26 mouse cellular contexts compared by ENCODE assay signal in genomic region chr7:65522490-65522889, GRCm38 (mm10). TPM values are rescaled to one million over a fixed set of nuclear protein-coding genes. Genes with fewer than 3 reads are reported as not detected.
DNase-seq lines count a peak whose midpoint lies in the region; ATAC-seq and TF ChIP-seq lines count a peak whose summit lies in the region.
"Had no signal": no experiment of that assay in that cellular context is flagged by ENCODE, and none has a peak within 500 bp of the region (broad histone marks: within the 10 kb centered on the region; RNA-seq: fewer than 3 reads in every experiment).

No protein-coding gene starts in this region.

- H3K4me1 ChIP-seq in hindbrain, postnatal 0 days (ENCODE audit: insufficient read depth, low read length) = no peaks in the 10 kb centered on the region; the same call in 1 of the 2 replicates
- H3K4me1 ChIP-seq in hindbrain, embryonic 10.5 days (replicated peaks) = peaks cover 7% of the 10 kb centered on the region; the same call in 1 of the 2 replicates
- no peaks in the 10 kb centered on the region for H3K4me1 ChIP-seq in liver, embryonic 11.5 days (replicated peaks; ENCODE audit: control insufficient read depth, insufficient read depth, low read length)
- 0 out of 2 replicates have a peak, but pooled peaks cover 4% of the 10 kb centered on the region for H3K4me1 ChIP-seq in liver, postnatal 0 days (ENCODE audit: insufficient read depth)
- no peaks in the 10 kb centered on the region for H3K4me1 ChIP-seq in midbrain, embryonic 11.5 days (ENCODE audit: control insufficient read depth, insufficient read depth, low read length)
- H3K4me1 ChIP-seq in midbrain, embryonic 15.5 days = peaks cover 14% of the 10 kb centered on the region
- H3K4me1 ChIP-seq: liver, embryonic 15.5 days had no signal

- H3K4me3 ChIP-seq in hindbrain, postnatal 0 days (ENCODE audit: low read length) = no peak overlapping the region
- H3K4me3 ChIP-seq in hindbrain, embryonic 10.5 days = no peak overlapping the region
- no peak overlapping the region for H3K4me3 ChIP-seq in liver, embryonic 11.5 days (ENCODE audit: low read depth, low read length)
- no peak overlapping the region for H3K4me3 ChIP-seq in liver, postnatal 0 days (ENCODE audit: low read depth, low read length)
- no peak overlapping the region for H3K4me3 ChIP-seq in midbrain, embryonic 11.5 days (ENCODE audit: low read depth, low read length)
- H3K4me3 ChIP-seq in midbrain, embryonic 15.5 days = no peak overlapping the region
- H3K4me3 ChIP-seq: embryonic facial prominence, embryonic 15.5 days; forebrain, embryonic 10.5 days; heart, embryonic 15.5 days; limb, embryonic 13.5 days; liver, embryonic 15.5 days; midbrain, embryonic 12.5 days; neural tube, embryonic 12.5 days had no signal

- no peak for DNase-seq in hindbrain, postnatal 0 days (ENCODE audit: low spot score)
- DNase-seq in hindbrain, embryonic 10.5 days (ENCODE audit: low spot score) = no peak
- peak; percentile 19 for DNase-seq in liver, embryonic 11.5 days (ENCODE audit: low spot score)
- DNase-seq in liver, postnatal 0 days = no peak
- DNase-seq in midbrain, embryonic 11.5 days (ENCODE audit: low spot score, missing footprints) = peak; percentile 75
- peak; percentile 11 to 28 for DNase-seq in lung, postnatal 4 days
- DNase-seq in MN1 (ENCODE audit: low spot score) = no peak
- DNase-seq: adrenal gland, postnatal 14 days; cerebellum, adult 8-10 months; cerebellum, postnatal 36 days; gastrocnemius, postnatal 36 days; kidney, adult 11 months; kidney, postnatal 10 days; layer of hippocampus, postnatal 36 days; right cerebral cortex, postnatal 14 days; spleen, adult 18-20 months had no signal

- no peak overlapping the region for H3K4me2 ChIP-seq in hindbrain, postnatal 0 days (ENCODE audit: low read depth, low read length)
- H3K4me2 ChIP-seq in liver, embryonic 11.5 days = no peak overlapping the region
- no peak overlapping the region for H3K4me2 ChIP-seq in liver, postnatal 0 days (ENCODE audit: low read depth, low read length)
- H3K4me2 ChIP-seq in midbrain, embryonic 11.5 days = no peak overlapping the region
- no peak overlapping the region for H3K4me2 ChIP-seq in midbrain, embryonic 15.5 days
- H3K4me2 ChIP-seq: embryonic facial prominence, embryonic 15.5 days; heart, embryonic 15.5 days; limb, embryonic 13.5 days; liver, embryonic 15.5 days; midbrain, embryonic 12.5 days; neural tube, embryonic 12.5 days had no signal

- H3K27ac ChIP-seq in hindbrain, postnatal 0 days = no peak overlapping the region
- H3K27ac ChIP-seq in hindbrain, embryonic 10.5 days = no peak overlapping the region
- H3K27ac ChIP-seq in liver, embryonic 11.5 days (ENCODE audit: low read depth, low read length) = no peak overlapping the region
- no peak overlapping the region for H3K27ac ChIP-seq in liver, postnatal 0 days (ENCODE audit: low read depth)
- no peak overlapping the region for H3K27ac ChIP-seq in midbrain, embryonic 11.5 days (ENCODE audit: low read depth, low read length)
- H3K27ac ChIP-seq in midbrain, embryonic 15.5 days = no peak overlapping the region
- H3K27ac ChIP-seq: embryonic facial prominence, embryonic 15.5 days; forebrain, embryonic 10.5 days; heart, embryonic 15.5 days; limb, embryonic 13.5 days; liver, embryonic 15.5 days; midbrain, embryonic 12.5 days; neural tube, embryonic 12.5 days had no signal

- peak; percentile 52 for TF ChIP-seq CTCF in hindbrain, postnatal 0 days (IDR thresholded peaks at IDR 0.05; ENCODE audit: low read depth)
- TF ChIP-seq CTCF in liver, postnatal 0 days (IDR thresholded peaks at IDR 0.05; ENCODE audit: low read depth) = no peak

- 66% methylated on average over 12 of the region's 12 CpGs for WGBS in hindbrain, postnatal 0 days
- WGBS in hindbrain, embryonic 10.5 days = 70% methylated on average over 12 of the region's 12 CpGs
- WGBS in liver, embryonic 11.5 days = 59% methylated on average over 12 of the region's 12 CpGs
- 58% methylated on average over 12 of the region's 12 CpGs for WGBS in liver, postnatal 0 days (ENCODE audit: insufficient replicate concordance)
- 72% methylated on average over 12 of the region's 12 CpGs for WGBS in midbrain, embryonic 11.5 days
- 72% methylated on average over 12 of the region's 12 CpGs for WGBS in midbrain, embryonic 15.5 days

- no peaks in the 10 kb centered on the region for H3K27me3 ChIP-seq in hindbrain, postnatal 0 days (ENCODE audit: insufficient read depth, low read length)
- H3K27me3 ChIP-seq in hindbrain, embryonic 10.5 days (ENCODE audit: insufficient read depth, poor library complexity, severe bottlenecking) = peaks cover 57% of the 10 kb centered on the region
- H3K27me3 ChIP-seq in liver, embryonic 11.5 days (replicated peaks; ENCODE audit: control insufficient read depth, insufficient read depth, low read length) = peaks cover 22% of the 10 kb centered on the region
- peaks cover 22% of the 10 kb centered on the region for H3K27me3 ChIP-seq in liver, postnatal 0 days (ENCODE audit: insufficient read depth, low read length)
- peaks cover 22% of the 10 kb centered on the region for H3K27me3 ChIP-seq in midbrain, embryonic 11.5 days (ENCODE audit: control insufficient read depth, insufficient read depth, low read length)
- no peaks in the 10 kb centered on the region; the same call in 1 of the 2 replicates for H3K27me3 ChIP-seq in midbrain, embryonic 15.5 days (replicated peaks)

- no peaks in the 10 kb centered on the region for H3K9me3 ChIP-seq in hindbrain, postnatal 0 days (ENCODE audit: low read length)
- H3K9me3 ChIP-seq in hindbrain, embryonic 10.5 days = no peaks in the 10 kb centered on the region
- no peaks in the 10 kb centered on the region for H3K9me3 ChIP-seq in liver, embryonic 11.5 days (ENCODE audit: control insufficient read depth, low read length)
- no peaks in the 10 kb centered on the region for H3K9me3 ChIP-seq in liver, postnatal 0 days (ENCODE audit: low read length)
- no peaks in the 10 kb centered on the region for H3K9me3 ChIP-seq in midbrain, embryonic 11.5 days (ENCODE audit: control insufficient read depth, low read length)
- no peaks in the 10 kb centered on the region for H3K9me3 ChIP-seq in midbrain, embryonic 15.5 days
- H3K9me3 ChIP-seq: embryonic facial prominence, embryonic 15.5 days; forebrain, embryonic 10.5 days; G1E; heart, embryonic 15.5 days; limb, embryonic 13.5 days; liver, embryonic 15.5 days; midbrain, embryonic 12.5 days; neural tube, embryonic 12.5 days had no signal

- no peak overlapping the region for H3K9ac ChIP-seq in hindbrain, postnatal 0 days (replicated peaks; ENCODE audit: low read length)
- no peak overlapping the region for H3K9ac ChIP-seq in liver, embryonic 11.5 days (ENCODE audit: low read depth, low read length)
- no peak overlapping the region for H3K9ac ChIP-seq in liver, postnatal 0 days (replicated peaks)
- H3K9ac ChIP-seq in midbrain, embryonic 11.5 days (ENCODE audit: low read length) = no peak overlapping the region
- no peak overlapping the region for H3K9ac ChIP-seq in midbrain, embryonic 15.5 days
- H3K9ac ChIP-seq: embryonic facial prominence, embryonic 15.5 days; heart, embryonic 15.5 days; limb, embryonic 13.5 days; liver, embryonic 15.5 days; midbrain, embryonic 12.5 days; neural tube, embryonic 12.5 days had no signal

- H3K36me3 ChIP-seq in hindbrain, postnatal 0 days (ENCODE audit: insufficient read depth, low read length) = no peaks in the 10 kb centered on the region
- H3K36me3 ChIP-seq in hindbrain, embryonic 10.5 days = no peaks in the 10 kb centered on the region
- H3K36me3 ChIP-seq in liver, embryonic 11.5 days (ENCODE audit: control insufficient read depth, insufficient read depth, low read length) = no peaks in the 10 kb centered on the region
- no peaks in the 10 kb centered on the region for H3K36me3 ChIP-seq in liver, postnatal 0 days (replicated peaks; ENCODE audit: insufficient read depth, low read length)
- no peaks in the 10 kb centered on the region for H3K36me3 ChIP-seq in midbrain, embryonic 11.5 days (ENCODE audit: control insufficient read depth, insufficient read depth, low read length)
- no peaks in the 10 kb centered on the region for H3K36me3 ChIP-seq in midbrain, embryonic 15.5 days (replicated peaks)
- H3K36me3 ChIP-seq: embryonic facial prominence, embryonic 15.5 days; forebrain, embryonic 10.5 days; G1E; heart, embryonic 15.5 days; limb, embryonic 13.5 days; liver, embryonic 15.5 days; midbrain, embryonic 12.5 days; neural tube, embryonic 12.5 days had no signal

- no peak for TF ChIP-seq EP300 in liver, postnatal 0 days (IDR thresholded peaks at IDR 0.05; ENCODE audit: low read depth)

- ATAC-seq in hindbrain, postnatal 0 days = no peak
- no peak for ATAC-seq in liver, embryonic 11.5 days (replicated peaks; ENCODE audit: low FRiP score)
- no peak for ATAC-seq in liver, postnatal 0 days
- no peak for ATAC-seq in midbrain, embryonic 11.5 days (ENCODE audit: low FRiP score)
- ATAC-seq in midbrain, embryonic 15.5 days (replicated peaks) = no peak
- ATAC-seq: hindbrain, embryonic 16.5 days had no signal

RNA-seq across cellular contexts. Expression of gene Tjp1, which starts 5.1 kb away (rescaled TPM):
- total RNA-seq in hindbrain, postnatal 0 days (2014; rRNA removed) = 46.2 and 69.5 TPM in 2 replicates
- 20.2 and 24.2 TPM in 2 replicates for polyA plus RNA-seq in hindbrain, postnatal 0 days (2015; fragmentation: Nextera tagmentation; extraction: Ambion mirVana)
- 19.0 and 24.4 TPM in 2 replicates for polyA plus RNA-seq in hindbrain, embryonic 10.5 days (2016; fragmentation: Nextera tagmentation; extraction: Ambion mirVana)
- polyA plus RNA-seq in liver, embryonic 11.5 days (2014; fragmentation: Nextera tagmentation; extraction: Ambion mirVana) = 14.4 and 15.0 TPM in 2 replicates
- 3.4 and 3.8 TPM in 2 replicates for polyA plus RNA-seq in liver, postnatal 0 days (2015; fragmentation: Nextera tagmentation; extraction: Ambion mirVana)
- polyA plus RNA-seq in midbrain, embryonic 11.5 days (2014; fragmentation: Nextera tagmentation; extraction: Ambion mirVana) = 21.7 and 26.8 TPM in 2 replicates
- polyA plus RNA-seq in midbrain, embryonic 15.5 days (2015; fragmentation: Nextera tagmentation; extraction: Ambion mirVana) = 31.3 and 33.9 TPM in 2 replicates

Comparison
In these comparisons a context has a peak if more than half of its experiments do, and no peak if none do; other contexts are left out.
1. DNase-seq: peak in liver, embryonic 11.5 days (single experiment), midbrain, embryonic 11.5 days (single experiment) and lung, postnatal 4 days (2 of 2); none in hindbrain, postnatal 0 days (single experiment), hindbrain, embryonic 10.5 days (single experiment), liver, postnatal 0 days (single experiment) and MN1 (single experiment).